Mouse (Mus musculus) right cerebral cortex, adult 2 months (tissue): Measurements from ENCODE around the gene Rhox4c.
"Not testable (repeated sequence)": the region's sequence is repeated elsewhere in the genome, so short reads cannot be mapped to it uniquely, and the experiment has no call there.

Source experiments
- DNase-seq, 2 experiments: peaks; one replicate each; pipeline ENCODE4 v3.0.0; 2021 to 2022; ENCODE audit warnings: low spot score in 2 of 2

The Rhox4c gene

GRCm38 (mm10) chrX:37480037-37480436 lies at the start of gene Rhox4c:
Rhox4c (plus strand) TSS chrX:37480337.
- not testable (repeated sequence) for DNase-seq

DNA sequence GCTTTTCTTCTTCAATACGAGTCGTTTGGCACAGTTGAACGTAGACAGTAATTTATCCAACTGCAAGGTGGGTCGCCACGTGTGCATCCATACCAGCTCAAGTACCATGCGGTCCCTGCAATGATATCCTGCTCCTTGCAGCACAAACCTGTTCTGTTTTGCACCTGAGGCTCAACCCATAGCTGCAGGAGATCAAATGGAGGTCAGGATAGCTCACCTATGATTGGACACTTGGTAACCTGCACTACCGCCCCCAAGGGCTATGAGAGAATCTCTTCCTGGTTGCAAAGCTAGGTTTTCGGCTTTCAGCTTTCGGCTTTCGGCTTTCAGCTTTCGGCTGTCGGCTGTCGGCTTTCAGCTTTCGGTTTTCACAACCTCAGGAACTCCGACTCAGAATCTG lies 47.9 kb upstream of the Rhox4c start, which contains the start of gene Rhox4b:
Gene Rhox4b (plus strand): TSS at position 301 of the 400 bp plus-strand sequence.
- DNase-seq: not testable (repeated sequence)

DNA sequence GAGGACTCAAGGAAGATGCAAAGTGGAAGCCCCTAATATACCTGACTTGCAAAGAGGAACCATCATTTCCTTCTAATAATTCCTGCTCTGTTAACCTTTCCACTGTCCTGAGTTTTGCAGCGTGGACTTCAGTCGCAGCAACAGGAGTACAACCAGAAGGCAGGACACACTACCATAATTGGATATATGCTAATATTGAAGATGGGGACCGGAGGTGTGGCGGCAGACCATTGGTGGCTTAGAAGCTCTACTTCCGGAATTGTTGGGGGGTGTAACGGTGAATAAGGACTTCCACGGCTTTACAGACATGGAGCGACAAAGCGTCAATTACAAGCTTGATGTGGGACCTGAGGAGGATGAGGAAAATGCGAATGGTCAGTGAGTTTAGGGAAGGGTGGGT lies 26.8 kb upstream of the Rhox4c start, which contains the start of gene Rhox2c:
Gene Rhox2c (plus strand): TSS at position 301 of the 400 bp plus-strand sequence.
- DNase-seq: not testable (repeated sequence)

DNA sequence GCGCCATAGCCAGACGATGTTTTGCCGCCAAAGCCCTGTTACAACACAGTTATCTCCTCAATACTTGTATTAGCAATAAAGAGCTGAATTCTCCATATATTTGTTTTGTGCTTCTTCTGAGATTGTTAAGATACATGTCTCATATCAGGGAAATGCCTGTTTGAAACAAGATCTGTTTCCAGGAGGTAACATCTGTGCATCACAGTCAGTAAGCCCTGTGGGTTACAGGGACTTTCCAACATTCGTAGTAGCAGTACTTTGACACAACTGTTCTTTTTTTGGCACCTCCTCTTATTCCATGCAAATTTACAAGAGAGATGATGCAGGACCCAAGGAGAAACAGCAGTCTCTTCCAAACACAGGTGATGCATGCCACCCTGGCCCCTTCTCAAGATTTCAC lies 21.9 kb upstream of the Rhox4c start, which contains the start of gene Rhox3c:
Gene Rhox3c (plus strand): TSS at position 301 of the 400 bp plus-strand sequence.
- DNase-seq: not testable (repeated sequence)

DNA sequence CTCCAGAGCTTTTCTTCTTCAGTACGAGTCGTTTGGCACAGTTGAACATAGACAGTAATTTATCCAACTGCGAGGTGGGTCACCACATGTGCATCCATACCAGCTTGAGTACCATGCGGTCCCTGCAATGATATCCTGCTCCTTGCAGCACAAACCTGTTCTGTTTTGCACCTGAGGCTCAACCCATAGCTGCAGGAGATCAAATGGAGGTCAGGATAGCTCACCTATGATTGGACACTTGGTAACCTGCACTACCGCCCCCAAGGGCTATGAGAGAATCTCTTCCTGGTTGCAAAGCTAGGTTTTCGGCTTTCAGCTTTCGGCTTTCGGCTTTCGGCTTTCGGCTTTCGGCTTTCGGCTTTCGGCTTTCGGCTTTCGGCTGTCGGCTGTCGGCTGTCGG lies 33.9 kb downstream of the Rhox4c start, which contains the start of gene Rhox4d:
Gene Rhox4d (plus strand): TSS at position 301 of the 400 bp plus-strand sequence.
- DNase-seq: not testable (repeated sequence)

GRCm38 (mm10) chrX:37530152-37530551 lies 50.0 kb downstream of the Rhox4c start, which contains the start of gene Rhox2e:
Rhox2e (plus strand) TSS chrX:37530452.
- DNase-seq: not testable (repeated sequence)
